Mouse (Mus musculus) retina, adult 2 months (tissue): ENCODE data around the gene Pla2g2e.
"Not testable (repeated sequence)": the region's sequence is repeated elsewhere in the genome, so short reads cannot be mapped to it uniquely, and the experiment has no call there.

Experiments used
- DNase-seq: peaks from one replicate; pipeline ENCODE4 v3.0.0-alpha.2; 2012; ENCODE audit warnings: low read depth, low spot score

Pla2g2e gene

DNA sequence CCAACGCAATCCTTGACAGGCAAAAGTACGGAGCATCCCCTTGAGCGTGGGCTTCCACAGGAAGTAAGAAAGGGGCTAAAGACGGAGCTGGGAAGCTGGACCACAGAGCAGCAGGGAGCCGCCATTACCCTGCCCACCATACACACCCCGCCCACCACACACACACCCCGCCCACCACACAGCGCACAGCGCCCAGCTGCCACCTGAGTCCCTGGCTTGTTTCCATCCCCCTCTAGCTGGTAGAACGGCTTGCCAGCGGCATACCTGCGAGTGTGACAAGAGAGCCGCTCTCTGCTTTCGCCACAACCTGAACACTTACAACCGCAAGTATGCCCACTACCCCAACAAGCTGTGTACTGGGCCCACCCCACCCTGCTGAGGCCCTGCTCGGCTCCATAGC, 4.4 kb downstream of the Pla2g2e start:
- DNase-seq = no peak

DNA sequence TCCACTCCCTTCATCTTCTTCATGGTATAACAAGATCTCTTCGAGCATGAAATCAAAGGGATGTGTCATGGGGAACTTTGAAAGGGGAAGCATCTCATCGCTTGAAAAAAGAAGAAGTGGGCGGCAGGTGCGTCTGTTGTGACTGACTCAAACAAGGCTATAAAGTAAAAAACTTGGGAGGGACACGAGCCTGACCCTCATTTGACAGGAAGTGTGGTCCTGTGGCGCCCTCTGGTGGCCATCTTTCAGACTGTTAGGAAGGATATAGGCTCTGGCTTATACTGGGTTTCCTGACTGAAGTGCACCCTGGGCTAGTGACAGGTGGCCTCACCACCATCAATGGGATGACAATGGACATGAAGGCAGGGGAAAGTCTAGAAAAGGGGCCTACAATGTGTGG, 6.5 kb downstream of the Pla2g2e start:
- DNase-seq = peak; percentile 40

DNA sequence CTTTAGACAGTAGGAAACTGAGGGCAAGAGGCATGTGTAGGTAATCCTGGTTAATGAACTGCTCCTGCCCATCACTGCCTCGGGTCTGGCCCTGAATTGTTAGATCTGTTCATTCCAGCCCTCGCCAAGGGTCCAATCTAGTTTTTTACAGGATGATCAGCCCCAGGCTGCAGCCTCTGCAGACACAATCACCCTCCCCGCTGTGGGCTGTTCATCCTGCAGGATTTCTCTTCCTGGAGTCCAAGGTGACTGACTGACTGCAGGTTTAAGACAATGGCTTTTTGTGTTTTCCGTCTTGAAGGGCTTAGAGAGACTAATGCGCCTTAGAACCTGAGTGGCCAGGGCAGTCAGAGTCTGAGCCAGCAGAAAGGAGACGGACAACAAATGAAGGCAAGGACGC, 11.4 kb downstream of the Pla2g2e start:
- no peak for DNase-seq

DNA sequence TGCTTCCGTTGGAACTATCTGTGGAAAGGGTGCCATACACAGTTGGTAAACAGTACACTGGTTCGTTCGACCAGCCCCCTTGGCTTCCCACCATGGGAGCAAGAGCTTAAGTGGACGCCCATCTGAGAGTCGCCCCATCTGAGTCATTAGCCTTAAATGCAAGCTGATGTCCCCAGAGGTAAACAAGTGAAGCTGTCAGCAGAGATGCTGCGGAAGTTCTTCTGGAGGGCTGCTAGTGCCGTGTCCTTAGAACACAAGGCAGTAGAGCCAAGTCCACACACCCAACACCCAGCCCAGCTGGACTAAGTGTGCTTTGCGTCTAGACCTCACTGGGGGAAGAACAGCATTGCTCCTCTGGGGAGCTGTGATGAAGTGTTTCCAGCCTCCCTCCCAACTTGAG, 11.9 kb downstream of the Pla2g2e start:
- no peak for DNase-seq

DNA sequence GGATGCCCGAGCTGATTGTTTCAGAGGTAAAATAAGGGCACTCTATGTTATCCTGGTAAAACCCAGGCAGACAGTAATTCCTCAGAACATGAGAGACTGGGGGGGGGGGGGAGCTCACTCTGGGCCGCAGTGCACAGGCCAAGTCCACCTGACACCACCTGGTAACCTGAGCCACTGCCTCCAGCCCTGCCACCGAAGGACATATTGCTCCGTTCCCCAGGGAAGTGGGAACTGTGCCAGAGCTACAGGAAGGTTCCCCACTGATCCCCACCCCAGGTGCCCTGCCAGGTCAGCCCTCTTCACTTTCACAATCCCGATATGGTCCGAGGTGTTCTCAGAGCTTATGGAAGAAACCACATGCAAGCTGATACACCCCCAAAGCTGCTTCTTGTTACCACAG, 14.9 kb downstream of the Pla2g2e start:
- DNase-seq = no peak

DNA sequence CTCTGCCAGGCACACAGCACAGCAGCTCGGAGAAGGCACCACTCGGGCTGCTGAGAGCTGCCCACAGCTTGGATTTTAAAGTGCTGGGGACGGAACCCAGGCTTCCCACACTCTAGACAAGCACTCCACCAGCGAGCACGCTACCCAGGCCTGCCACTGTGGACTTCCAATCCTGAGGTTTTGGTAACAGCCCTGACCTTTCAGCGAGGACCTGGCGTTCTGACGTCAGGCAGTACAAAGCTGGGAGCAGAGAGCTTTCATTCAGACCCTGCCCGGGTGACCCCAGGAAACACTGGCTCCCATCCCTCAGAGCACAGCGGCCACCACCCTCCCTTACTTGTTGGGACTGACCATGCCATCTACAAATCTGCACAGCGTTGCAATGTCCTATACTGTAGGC, 16.0 kb downstream of the Pla2g2e start:
- DNase-seq = not testable (repeated sequence)

DNA sequence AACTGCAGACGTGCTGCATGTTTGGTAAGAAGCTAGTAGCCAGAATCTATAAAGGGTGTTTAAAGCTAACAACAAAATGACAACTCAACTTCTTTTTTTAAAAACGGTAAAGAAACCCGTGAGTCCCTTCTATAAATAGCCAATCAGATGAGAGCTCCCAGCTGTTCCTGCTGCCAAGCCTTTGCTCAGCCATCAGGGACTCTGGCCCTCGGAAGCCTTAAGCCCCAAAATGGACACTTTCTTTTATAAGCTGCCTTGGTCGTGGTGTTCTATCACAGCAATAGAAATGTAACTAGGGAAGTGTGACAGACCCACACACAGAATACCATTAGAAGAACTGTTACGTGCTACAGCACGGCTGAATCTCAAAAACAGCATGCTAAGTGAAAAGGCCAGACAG, 21.6 kb downstream of the Pla2g2e start:
- no peak for DNase-seq

DNA sequence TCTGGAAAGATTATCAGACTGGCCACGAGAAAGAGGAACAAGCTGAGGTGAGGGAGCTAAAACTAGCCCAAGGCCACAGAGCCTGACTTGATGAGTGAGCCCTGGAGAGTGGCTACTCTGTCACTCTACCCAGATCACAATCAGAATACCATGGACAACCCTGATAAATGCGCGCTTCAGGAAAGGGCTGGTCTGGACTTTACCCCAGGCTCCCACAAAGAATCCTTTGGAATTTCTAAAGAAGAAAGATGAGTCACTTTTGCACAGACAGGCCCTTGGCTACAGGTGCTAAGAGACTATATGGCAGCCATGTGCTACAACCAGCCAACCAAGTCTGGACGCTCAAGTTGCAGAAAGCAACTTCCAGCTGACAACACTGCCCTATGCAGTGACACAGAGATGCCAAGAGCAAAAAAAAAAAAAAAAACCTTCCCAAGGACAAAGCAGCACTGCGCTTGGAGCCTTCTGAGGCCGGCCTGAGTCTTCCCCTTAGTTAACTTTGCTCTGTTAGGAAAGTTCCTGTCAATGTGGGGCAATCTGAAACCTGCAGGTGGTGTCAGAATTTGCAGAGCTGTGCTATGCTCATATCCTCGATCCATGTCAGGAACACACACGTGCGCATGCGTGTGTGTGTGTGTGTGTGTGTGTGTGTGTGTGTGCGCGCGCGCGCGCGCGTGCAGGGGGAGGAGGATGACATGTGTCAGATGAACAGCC, 28.0 kb downstream of the Pla2g2e start:
- no peak for DNase-seq

DNA sequence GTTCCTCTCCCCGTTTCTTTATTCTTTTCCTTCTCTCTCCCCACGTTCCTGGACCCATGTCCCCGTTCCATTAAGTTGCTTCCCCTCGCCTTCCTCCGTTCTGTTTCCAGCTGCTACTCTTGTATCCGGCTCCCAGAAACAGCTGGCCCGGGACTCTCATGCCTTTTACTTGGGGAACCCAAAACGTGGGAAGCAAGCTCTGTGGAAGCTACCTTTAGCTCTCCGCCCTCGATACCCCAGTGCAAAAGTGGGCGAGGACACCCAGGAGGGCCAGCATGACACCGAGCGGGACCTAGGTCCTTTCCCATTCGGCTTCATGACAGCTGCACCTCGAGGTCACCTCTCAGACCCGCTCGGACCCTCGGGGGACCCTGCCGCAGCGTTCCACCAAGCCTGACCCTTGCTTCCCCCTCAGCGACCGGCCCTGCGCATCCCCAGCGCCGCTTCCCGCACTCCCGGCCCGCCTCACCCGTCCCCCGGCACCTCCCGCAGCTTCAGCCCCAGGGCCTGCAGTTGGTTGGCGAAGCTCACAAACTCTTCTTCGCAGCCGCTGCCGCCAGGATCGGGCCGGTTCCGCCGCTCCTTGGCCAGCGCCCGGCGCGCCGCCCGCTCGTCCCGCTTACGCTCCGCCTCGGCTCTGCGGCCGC, 35.5 kb downstream of the Pla2g2e start:
- DNase-seq = no peak

DNA sequence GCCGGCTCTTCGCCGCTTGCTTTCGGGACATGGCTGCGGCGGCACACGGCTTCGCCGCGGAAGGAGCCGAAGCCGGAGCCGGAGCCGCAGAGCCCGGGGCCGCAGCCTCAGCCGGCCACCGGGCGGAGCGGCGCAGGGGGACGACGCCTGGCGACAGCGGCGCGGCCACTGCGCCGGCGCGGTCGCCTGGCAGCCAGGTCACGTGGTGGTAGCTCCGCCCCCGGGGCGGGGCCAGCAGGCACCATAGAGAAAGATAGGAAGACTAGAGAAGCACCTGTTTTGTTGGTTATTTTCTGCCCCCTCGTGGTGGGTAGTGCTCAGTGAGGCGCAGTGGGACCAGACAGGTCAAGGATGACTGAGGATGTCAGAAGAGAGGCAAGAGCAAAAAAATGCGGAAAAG, 36.1 kb downstream of the Pla2g2e start, which contains the start of gene Otud3:
Otud3 (minus strand) TSS at position 149 of the 400 bp plus-strand sequence.
- peak; percentile 91 for DNase-seq

DNA sequence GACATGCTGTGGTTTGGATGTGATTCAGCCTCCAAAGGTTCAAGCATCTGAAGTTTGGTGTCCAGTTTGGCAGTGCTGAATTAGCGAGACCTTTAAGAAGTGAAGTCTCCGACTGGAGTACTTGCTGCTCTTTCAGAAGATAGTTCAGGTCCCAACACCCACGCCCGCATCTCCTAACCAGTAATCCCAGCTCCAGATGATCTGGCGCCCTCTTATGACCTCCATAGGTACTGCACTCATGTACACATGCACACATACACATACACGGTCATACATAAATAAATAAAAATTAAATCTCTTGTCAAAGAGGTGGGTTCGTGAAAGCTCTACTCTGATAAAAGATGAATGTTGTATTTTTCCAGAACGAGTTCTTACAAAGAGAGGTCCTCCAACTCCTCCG, 39.5 kb downstream of the Pla2g2e start:
- DNase-seq = no peak

DNA sequence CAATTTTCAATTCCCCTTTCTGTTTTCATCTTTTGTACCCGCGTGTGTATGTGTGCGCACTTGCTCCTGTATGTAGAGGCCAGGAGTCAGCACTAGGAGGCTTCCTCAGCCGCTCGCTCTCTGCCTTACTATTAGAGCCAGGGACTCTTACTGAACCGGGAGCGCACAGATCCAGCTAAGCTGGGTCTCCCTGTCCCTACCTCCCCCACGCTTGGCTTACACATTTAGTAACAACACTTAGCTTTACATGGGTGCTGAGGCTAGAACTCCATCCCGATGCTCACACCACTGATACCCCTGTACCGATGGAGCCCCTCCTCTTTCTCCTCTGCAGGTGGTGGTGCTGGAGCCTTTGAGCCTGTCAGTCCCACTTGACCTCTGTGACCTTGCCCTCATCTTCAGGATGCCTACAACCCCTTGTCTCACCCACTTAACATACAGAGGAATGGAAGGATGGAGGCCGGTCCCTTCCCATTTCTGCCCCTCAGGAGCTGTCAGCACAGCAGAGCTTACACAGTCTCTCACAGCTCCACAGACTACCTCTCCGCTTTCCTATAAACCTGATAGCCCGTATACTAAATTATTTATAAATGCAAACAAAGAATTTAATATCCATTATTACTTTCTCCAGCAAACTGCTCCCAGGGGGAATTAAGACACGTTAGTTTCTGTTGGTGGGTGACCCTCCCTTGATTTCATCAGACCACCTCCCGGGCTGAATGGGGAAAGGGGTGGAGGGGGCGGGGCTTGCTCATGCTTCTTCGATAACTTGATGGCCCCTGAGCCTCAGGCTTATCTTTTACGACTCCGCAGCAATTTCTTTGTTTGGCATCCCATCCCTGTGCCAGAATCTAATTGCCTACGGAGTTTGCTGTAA, 43.8 kb downstream of the Pla2g2e start:
- DNase-seq = no peak

DNA sequence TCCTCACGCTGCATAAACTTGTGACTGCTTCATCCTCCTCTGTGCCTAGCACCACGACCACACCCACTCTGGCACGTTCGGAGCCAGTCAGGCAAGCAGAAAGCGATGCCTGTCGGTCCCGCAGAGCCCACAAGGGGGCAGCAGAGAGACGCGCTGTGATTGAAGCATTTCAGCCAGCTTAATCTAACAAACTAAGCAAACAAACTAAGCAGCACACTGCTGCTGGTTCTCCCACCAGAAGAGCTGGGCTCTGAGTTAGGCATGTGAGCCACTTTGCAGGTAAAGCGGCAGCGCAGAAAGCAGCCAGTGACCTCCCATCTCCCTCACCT, 44.4 kb downstream of the Pla2g2e start:
- DNase-seq = peak; percentile 71

DNA sequence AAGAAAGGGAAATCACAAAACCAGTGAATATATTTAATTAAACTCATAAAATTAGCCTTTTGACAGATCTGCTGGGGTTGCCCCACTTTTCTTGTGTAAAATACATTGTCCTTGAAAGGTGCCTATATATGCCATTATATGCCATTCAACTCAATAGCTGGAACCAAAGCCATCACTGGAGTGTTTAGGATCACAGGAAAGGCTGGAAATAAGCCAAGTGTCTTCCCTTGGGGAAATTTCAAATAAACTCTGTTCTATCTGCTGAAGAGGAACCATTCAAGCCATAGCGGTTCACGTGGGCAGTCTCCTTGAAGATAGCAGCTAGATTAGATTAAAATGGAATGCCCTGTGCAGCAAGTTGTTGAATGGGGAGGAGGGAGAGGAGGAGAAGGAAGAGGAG, 47.8 kb downstream of the Pla2g2e start:
- DNase-seq = no peak
